Mouse (Mus musculus): ENCODE results near the gene Nr3c2. TPM values are rescaled to one million over a fixed set of nuclear protein-coding genes. Genes with fewer than 3 reads are reported as not detected.
A peak's percentile ranks its signal among the peaks of the same experiment; 100 is the strongest.

Gene Nr3c2
- polyA plus RNA-seq, 1 experiment from 2014 or later, result 3.6 TPM

DNA sequence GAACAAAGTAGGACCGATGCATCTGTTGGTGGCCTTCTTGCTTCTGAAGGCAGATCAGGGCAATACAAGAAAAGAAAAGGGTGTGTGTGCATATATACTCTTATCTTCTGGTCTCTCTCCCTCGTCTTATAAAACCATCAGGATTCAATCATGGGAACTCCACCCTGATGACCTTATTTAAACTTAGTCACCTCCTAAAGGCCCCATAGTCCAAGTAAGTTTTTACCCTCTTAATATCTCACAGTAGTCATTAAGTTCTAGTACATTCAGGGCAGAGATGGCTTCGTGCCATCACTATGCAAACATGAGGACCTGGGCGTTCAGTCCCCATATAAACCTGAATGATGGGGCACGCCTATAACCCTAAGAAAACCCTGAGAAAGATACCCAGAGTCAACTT, 29.6 kb downstream of the Nr3c2 start:
- no peak overlapping the region for H3K4me2 ChIP-seq (ENCODE audit: low read depth, low read length)

GRCm38 (mm10) chr8:76965046-76965445, 65.8 kb downstream of the Nr3c2 start:
- Histone ChIP-seq H3K4me1 (replicated peaks; ENCODE audit: control insufficient read depth, insufficient read depth, low read length) (no peaks in the 10 kb centered on the region), H3K9me3 (ENCODE audit: control insufficient read depth, low read length) (no peaks in the 10 kb centered on the region), H3K9ac (ENCODE audit: low read length) (no peak overlapping the region), H3K4me3 (ENCODE audit: low read length) (no peak overlapping the region), H3K36me3 (ENCODE audit: control insufficient read depth, insufficient read depth, low read length) (no peaks in the 10 kb centered on the region), H3K27ac (ENCODE audit: low read length) (no peak overlapping the region), H3K4me2 (ENCODE audit: low read depth, low read length) (no peak overlapping the region), H3K27me3 (ENCODE audit: control insufficient read depth, insufficient read depth, low read depth, low read length) (no peaks in the 10 kb centered on the region)
- 86% methylated on average over 3 of the region's 3 CpGs for WGBS
- no peak for ATAC-seq (ENCODE audit: low read depth)

More for the DNA sequence above, 29.6 kb downstream of the Nr3c2 start:
- Histone ChIP-seq H3K4me3 (ENCODE audit: low read length) (no peak overlapping the region), H3K36me3 (ENCODE audit: control insufficient read depth, insufficient read depth, low read length) (no peaks in the 10 kb centered on the region), H3K27ac (ENCODE audit: low read length) (no peak overlapping the region), H3K9me3 (ENCODE audit: control insufficient read depth, low read length) (no peaks in the 10 kb centered on the region), H3K4me1 (replicated peaks; ENCODE audit: control insufficient read depth, insufficient read depth, low read length) (no peaks in the 10 kb centered on the region), H3K27me3 (ENCODE audit: control insufficient read depth, insufficient read depth, low read depth, low read length) (no peaks in the 10 kb centered on the region), H3K9ac (ENCODE audit: low read length) (no peak overlapping the region)
- 74% methylated on average over 5 of the region's 5 CpGs for WGBS
- ATAC-seq (ENCODE audit: low read depth), result no peak

GRCm38 (mm10) chr8:76971187-76971586, 71.9 kb downstream of the Nr3c2 start:
- 57% methylated on average over 4 of the region's 4 CpGs for WGBS
- H3K4me3 ChIP-seq (ENCODE audit: low read length), result no peak overlapping the region
- no peak overlapping the region for H3K9ac ChIP-seq (ENCODE audit: low read length)
- H3K36me3 ChIP-seq (ENCODE audit: control insufficient read depth, insufficient read depth, low read length), result no peaks in the 10 kb centered on the region
- no peaks in the 10 kb centered on the region for H3K9me3 ChIP-seq (ENCODE audit: control insufficient read depth, low read length)
- H3K4me2 ChIP-seq (ENCODE audit: low read depth, low read length), result no peak overlapping the region
- peak; percentile 73 for ATAC-seq (ENCODE audit: low read depth)
- peaks cover 12% of the 10 kb centered on the region for H3K4me1 ChIP-seq (replicated peaks; ENCODE audit: control insufficient read depth, insufficient read depth, low read length)
- peak overlapping the region; percentile 71 for H3K27ac ChIP-seq (ENCODE audit: low read length)
- H3K27me3 ChIP-seq (ENCODE audit: control insufficient read depth, insufficient read depth, low read depth, low read length), result no peaks in the 10 kb centered on the region

- peak overlapping the region; percentile 71 for H3K27ac ChIP-seq (ENCODE audit: low read length)
- peaks cover 12% of the 10 kb centered on the region for H3K4me1 ChIP-seq (replicated peaks; ENCODE audit: control insufficient read depth, insufficient read depth, low read length)
- no peaks in the 10 kb centered on the region for H3K9me3 ChIP-seq (ENCODE audit: control insufficient read depth, low read length)
- no peaks in the 10 kb centered on the region for H3K27me3 ChIP-seq (ENCODE audit: control insufficient read depth, insufficient read depth, low read depth, low read length)
- peak; percentile 46 for ATAC-seq (ENCODE audit: low read depth)
- H3K9ac ChIP-seq (ENCODE audit: low read length), result no peak overlapping the region
- no peak overlapping the region for H3K4me2 ChIP-seq (ENCODE audit: low read depth, low read length)
- 65% methylated on average over 9 of the region's 9 CpGs for WGBS
- H3K36me3 ChIP-seq (ENCODE audit: control insufficient read depth, insufficient read depth, low read length), result no peaks in the 10 kb centered on the region
- H3K4me3 ChIP-seq (ENCODE audit: low read length), result no peak overlapping the region
Measured at GRCm38 (mm10) chr8:76971761-76972404, 72.6 kb downstream of the Nr3c2 start.

- no peaks in the 10 kb centered on the region for H3K27me3 ChIP-seq (ENCODE audit: control insufficient read depth, insufficient read depth, low read depth, low read length)
- no peak overlapping the region for H3K4me2 ChIP-seq (ENCODE audit: low read depth, low read length)
- WGBS, result 38% methylated on average over 8 of the region's 8 CpGs
- H3K9me3 ChIP-seq (ENCODE audit: control insufficient read depth, low read length), result no peaks in the 10 kb centered on the region
- no peak overlapping the region for H3K9ac ChIP-seq (ENCODE audit: low read length)
- no peaks in the 10 kb centered on the region for H3K36me3 ChIP-seq (ENCODE audit: control insufficient read depth, insufficient read depth, low read length)
- H3K27ac ChIP-seq (ENCODE audit: low read length), result peak overlapping the region; percentile 70
- peak; percentile 82 for ATAC-seq (ENCODE audit: low read depth)
- H3K4me1 ChIP-seq (replicated peaks; ENCODE audit: control insufficient read depth, insufficient read depth, low read length), result peaks cover 12% of the 10 kb centered on the region
- H3K4me3 ChIP-seq (ENCODE audit: low read length), result no peak overlapping the region
Measured at GRCm38 (mm10) chr8:76972947-76973552, 73.8 kb downstream of the Nr3c2 start.

GRCm38 (mm10) chr8:76977907-76978306, 78.7 kb downstream of the Nr3c2 start:
- Histone ChIP-seq H3K27me3 (ENCODE audit: control insufficient read depth, insufficient read depth, low read depth, low read length) (no peaks in the 10 kb centered on the region), H3K9me3 (ENCODE audit: control insufficient read depth, low read length) (no peaks in the 10 kb centered on the region), H3K4me1 (replicated peaks; ENCODE audit: control insufficient read depth, insufficient read depth, low read length) (peaks cover 4% of the 10 kb centered on the region), H3K4me2 (ENCODE audit: low read depth, low read length) (no peak overlapping the region), H3K9ac (ENCODE audit: low read length) (no peak overlapping the region), H3K36me3 (ENCODE audit: control insufficient read depth, insufficient read depth, low read length) (no peaks in the 10 kb centered on the region), H3K4me3 (ENCODE audit: low read length) (no peak overlapping the region), H3K27ac (ENCODE audit: low read length) (no peak overlapping the region)
- 80% methylated on average over 4 of the region's 4 CpGs for WGBS
- no peak for ATAC-seq (ENCODE audit: low read depth)

DNA sequence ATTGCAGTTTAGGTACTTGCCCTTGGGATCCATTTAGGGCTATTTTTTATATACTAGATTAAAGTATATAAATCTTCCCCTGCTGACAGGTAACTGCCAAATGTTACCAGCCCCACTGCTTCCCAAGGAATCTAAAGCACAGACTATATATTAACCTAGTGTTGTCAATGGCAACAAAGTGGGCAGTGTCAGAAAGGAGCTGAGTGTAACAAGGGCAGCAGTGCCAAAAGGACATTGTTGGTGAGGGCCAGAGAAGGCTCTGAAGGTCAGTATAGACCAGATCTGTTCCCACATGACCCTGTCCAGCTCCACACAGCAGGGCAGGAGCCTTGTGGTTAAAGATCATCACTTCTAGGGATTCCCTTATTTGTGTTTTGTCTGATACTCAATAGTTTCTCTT, 84.8 kb downstream of the Nr3c2 start:
- Histone ChIP-seq H3K27me3 (ENCODE audit: control insufficient read depth, insufficient read depth, low read depth, low read length) (no peaks in the 10 kb centered on the region), H3K4me2 (ENCODE audit: low read depth, low read length) (no peak overlapping the region), H3K9me3 (ENCODE audit: control insufficient read depth, low read length) (no peaks in the 10 kb centered on the region), H3K36me3 (ENCODE audit: control insufficient read depth, insufficient read depth, low read length) (no peaks in the 10 kb centered on the region), H3K4me3 (ENCODE audit: low read length) (no peak overlapping the region), H3K4me1 (replicated peaks; ENCODE audit: control insufficient read depth, insufficient read depth, low read length) (0 out of 2 replicates have a peak, but pooled peaks cover 2% of the 10 kb centered on the region), H3K27ac (ENCODE audit: low read length) (no peak overlapping the region), H3K9ac (ENCODE audit: low read length) (no peak overlapping the region)
- no peak for ATAC-seq (ENCODE audit: low read depth)

DNA sequence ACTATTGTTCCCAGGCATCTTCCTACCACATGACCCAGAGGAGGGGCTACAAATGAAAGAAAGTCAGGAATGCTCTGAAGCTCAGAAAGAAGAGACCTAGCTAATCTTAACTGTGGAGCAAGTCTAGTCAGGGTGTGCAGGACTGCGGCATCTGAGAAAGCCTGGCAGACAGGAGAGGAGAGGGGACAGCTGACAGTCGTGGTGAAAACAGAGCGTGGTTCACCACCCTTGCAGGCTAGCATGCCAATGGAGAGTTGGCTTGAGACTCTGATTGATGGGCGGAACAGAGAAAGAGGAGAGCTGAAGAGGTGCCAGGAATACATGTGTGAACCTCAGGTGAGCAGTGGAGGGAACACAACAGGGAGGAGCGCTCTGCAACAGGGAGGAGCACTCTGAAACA, 85.6 kb downstream of the Nr3c2 start:
- Histone ChIP-seq H3K4me1 (replicated peaks; ENCODE audit: control insufficient read depth, insufficient read depth, low read length) (0 out of 2 replicates have a peak, but pooled peaks cover 2% of the 10 kb centered on the region), H3K4me3 (ENCODE audit: low read length) (no peak overlapping the region), H3K36me3 (ENCODE audit: control insufficient read depth, insufficient read depth, low read length) (no peaks in the 10 kb centered on the region), H3K9me3 (ENCODE audit: control insufficient read depth, low read length) (no peaks in the 10 kb centered on the region), H3K27me3 (ENCODE audit: control insufficient read depth, insufficient read depth, low read depth, low read length) (no peaks in the 10 kb centered on the region), H3K9ac (ENCODE audit: low read length) (no peak overlapping the region), H3K27ac (ENCODE audit: low read length) (no peak overlapping the region), H3K4me2 (ENCODE audit: low read depth, low read length) (no peak overlapping the region)
- 77% methylated on average over 5 of the region's 5 CpGs for WGBS
- no peak for ATAC-seq (ENCODE audit: low read depth)

DNA sequence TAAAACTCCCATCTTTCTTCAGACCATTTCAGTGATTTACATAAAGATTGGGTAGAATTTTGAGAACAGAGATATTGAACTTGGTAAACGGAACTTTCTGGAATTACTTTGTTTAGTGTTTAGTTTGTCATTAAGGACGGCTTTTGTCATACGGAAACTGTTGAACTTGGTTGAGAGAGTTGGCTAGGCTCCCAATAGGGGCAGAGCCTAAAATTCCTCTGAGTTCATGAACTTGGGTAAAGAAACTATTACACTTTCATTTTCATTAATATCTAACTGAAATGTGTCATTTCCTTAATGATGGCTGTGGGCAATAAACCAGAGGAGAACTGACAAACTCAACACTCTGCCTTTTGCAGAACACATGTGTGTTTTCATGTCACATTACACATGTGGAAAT, 88.6 kb downstream of the Nr3c2 start:
- Histone ChIP-seq H3K9me3 (ENCODE audit: control insufficient read depth, low read length) (no peaks in the 10 kb centered on the region), H3K4me2 (ENCODE audit: low read depth, low read length) (no peak overlapping the region), H3K9ac (ENCODE audit: low read length) (no peak overlapping the region), H3K4me1 (replicated peaks; ENCODE audit: control insufficient read depth, insufficient read depth, low read length) (0 out of 2 replicates have a peak, but pooled peaks cover 2% of the 10 kb centered on the region), H3K27me3 (ENCODE audit: control insufficient read depth, insufficient read depth, low read depth, low read length) (no peaks in the 10 kb centered on the region), H3K27ac (ENCODE audit: low read length) (no peak overlapping the region), H3K4me3 (ENCODE audit: low read length) (no peak overlapping the region), H3K36me3 (ENCODE audit: control insufficient read depth, insufficient read depth, low read length) (no peaks in the 10 kb centered on the region)
- WGBS, result 21% methylated on average over 3 of the region's 3 CpGs
- ATAC-seq (ENCODE audit: low read depth), result no peak
